Mouse (Mus musculus) MEL (cell line): ENCODE data around the gene Scn4a. TPM values are rescaled to one million over a fixed set of nuclear protein-coding genes. Genes with fewer than 3 reads are reported as not detected.
A peak's percentile ranks its signal among the peaks of the same experiment; 100 is the strongest.

Experiments
- DNase-seq: peaks from one replicate; pipeline ENCODE4 v3.0.0; 2011; ENCODE audit warnings: low read depth, low spot score
- H3K27ac ChIP-seq: 2 replicates; pipeline ENCODE4 v1.5.1; 2012; ENCODE audit warnings: low read depth, mild to moderate bottlenecking, control low read depth, low read length, moderate library complexity; ENCODE audit not compliant: control insufficient read depth
- H3K27me3 ChIP-seq, 2 experiments: fragments of 150-350 bp in 1 of 2; sonication (generic) in 1 of 2; 2 replicates each; pipeline ENCODE4 v1.6.1; 2012; ENCODE audit warnings: low read length in 2 of 2, mild to moderate bottlenecking in 2 of 2, improper control_type of control experiment in 1 of 2, moderate library complexity in 1 of 2; ENCODE audit not compliant: insufficient read depth in 2 of 2, control insufficient read depth in 1 of 2
- H3K36me3 ChIP-seq, 2 experiments: 2 replicates each; pipeline ENCODE4 v1.6.1; 2012 to 2014; ENCODE audit warnings: low read length in 2 of 2, improper control_type of control experiment in 1 of 2, inconsistent platforms in 1 of 2, mild to moderate bottlenecking in 1 of 2; ENCODE audit not compliant: insufficient read depth in 2 of 2, control insufficient read depth in 1 of 2
- H3K4me1 ChIP-seq, 2 experiments: fragments of 150-350 bp in 1 of 2; sonication (generic) in 1 of 2; 2 replicates each; pipeline ENCODE4 v1.6.1; 2012; ENCODE audit warnings: low read length in 2 of 2, improper control_type of control experiment in 1 of 2, mild to moderate bottlenecking in 1 of 2; ENCODE audit not compliant: insufficient read depth in 2 of 2, control insufficient read depth in 1 of 2
- H3K4me3 ChIP-seq, 2 experiments: fragments of 150-350 bp in 1 of 2; sonication (generic) in 1 of 2; 2 replicates each; pipeline ENCODE4 v1.5.1; 2012; ENCODE audit warnings: low read depth in 2 of 2, low read length in 2 of 2, mild to moderate bottlenecking in 2 of 2, moderate library complexity in 2 of 2, control low read depth in 1 of 2, improper control_type of control experiment in 1 of 2; ENCODE audit not compliant: control insufficient read depth in 1 of 2, insufficient read depth in 1 of 2
- H3K79me2 ChIP-seq: 2 replicates; pipeline ENCODE4 v1.6.1; 2012; ENCODE audit warnings: mild to moderate bottlenecking, low read length, moderate library complexity; ENCODE audit not compliant: control insufficient read depth, poor library complexity, insufficient read depth
- H3K9ac ChIP-seq: 2 replicates; pipeline ENCODE4 v1.6.1; 2012; ENCODE audit warnings: low read depth, mild to moderate bottlenecking, control low read depth, low read length, moderate library complexity; ENCODE audit not compliant: control insufficient read depth, poor library complexity, severe bottlenecking
- H3K9me3 ChIP-seq: fragments of 150-350 bp; sonication (generic); replicated peaks from 2 replicates; pipeline ENCODE4 v1.6.1; 2012; ENCODE audit warnings: mild to moderate bottlenecking, low read length, improper control_type of control experiment, moderate library complexity; ENCODE audit not compliant: insufficient read depth
- BHLHE40 ChIP-seq: IDR thresholded peaks from 2 replicates; pipeline ENCODE4 v1.6.1; 2012; ENCODE audit warnings: low read depth, mild to moderate bottlenecking, inconsistent platforms, low read length, improper control_type of control experiment, borderline replicate concordance
- CTCF ChIP-seq, 3 experiments: IDR thresholded peaks in 2 of 3; conservative IDR thresholded peaks in 1 of 3; 2 replicates each; pipeline ENCODE4 v1.5.1; 2011 to 2012; ENCODE audit warnings: low read length in 3 of 3, low read depth in 2 of 3, mild to moderate bottlenecking in 2 of 3, improper control_type of control experiment in 1 of 3, inconsistent platforms in 1 of 3, mixed read lengths in 1 of 3, moderate library complexity in 1 of 3; ENCODE audit not compliant: control insufficient read depth in 1 of 3, insufficient read depth in 1 of 3, poor library complexity in 1 of 3, severe bottlenecking in 1 of 3
- E2F4 ChIP-seq: IDR thresholded peaks from 2 replicates; pipeline ENCODE4 v1.6.1; 2011; ENCODE audit warnings: low read depth, low read length, improper control_type of control experiment, borderline replicate concordance
- ELF1 ChIP-seq: IDR thresholded peaks from 2 replicates; pipeline ENCODE4 v1.6.1; 2014; ENCODE audit warnings: low read depth, mild to moderate bottlenecking, inconsistent platforms, low read length, improper control_type of control experiment, moderate library complexity
- ETS1 ChIP-seq: IDR thresholded peaks from 2 replicates; pipeline ENCODE4 v1.6.1; 2012; ENCODE audit warnings: low read depth, mild to moderate bottlenecking, inconsistent platforms, low read length, improper control_type of control experiment, moderate library complexity
- GABPA ChIP-seq: IDR thresholded peaks from 2 replicates; pipeline ENCODE4 v1.6.1; 2012; ENCODE audit warnings: low read depth, mild to moderate bottlenecking, inconsistent platforms, low read length, improper control_type of control experiment, moderate library complexity
- JUND ChIP-seq: IDR thresholded peaks from 2 replicates; pipeline ENCODE4 v1.6.1; 2011; ENCODE audit warnings: low read depth, mild to moderate bottlenecking, improper control_type of control experiment, low read length
- MAFK ChIP-seq: IDR thresholded peaks from 2 replicates; pipeline ENCODE4 v1.6.1; 2011; ENCODE audit warnings: low read depth, mild to moderate bottlenecking, low read length, improper control_type of control experiment, borderline replicate concordance
- MAZ ChIP-seq: IDR thresholded peaks from 2 replicates; pipeline ENCODE4 v1.6.1; 2012; ENCODE audit warnings: low read depth, mild to moderate bottlenecking, inconsistent platforms, low read length, improper control_type of control experiment
- MXI1 ChIP-seq: IDR thresholded peaks from 2 replicates; pipeline ENCODE4 v1.6.1; 2011; ENCODE audit warnings: mild to moderate bottlenecking, low read depth, low read length, improper control_type of control experiment
- NRF1 ChIP-seq: IDR thresholded peaks from 2 replicates; pipeline ENCODE4 v1.6.1; 2014; ENCODE audit warnings: low read depth, mild to moderate bottlenecking, inconsistent platforms, low read length, improper control_type of control experiment, moderate library complexity; ENCODE audit not compliant: poor library complexity, insufficient read depth, severe bottlenecking
- POLR2AphosphoS2 ChIP-seq: IDR thresholded peaks from 2 replicates; pipeline ENCODE4 v1.6.1; 2011; ENCODE audit warnings: low read length, improper control_type of control experiment
- RAD21 ChIP-seq: IDR thresholded peaks from 2 replicates; pipeline ENCODE4 v1.6.1; 2011; ENCODE audit warnings: mild to moderate bottlenecking, low read depth, low read length, improper control_type of control experiment
- RCOR1 ChIP-seq: IDR thresholded peaks from 2 replicates; pipeline ENCODE4 v1.6.1; 2012; ENCODE audit warnings: low read depth, mild to moderate bottlenecking, inconsistent platforms, low read length, improper control_type of control experiment
- SMC3 ChIP-seq: IDR thresholded peaks from 2 replicates; pipeline ENCODE4 v1.6.1; 2011; ENCODE audit warnings: low read depth, low read length, improper control_type of control experiment
- TAL1 ChIP-seq: IDR thresholded peaks from 2 replicates; pipeline ENCODE4 v1.6.1; 2012; ENCODE audit warnings: mild to moderate bottlenecking, inconsistent platforms, low read length, moderate library complexity, mixed read lengths
- TBP ChIP-seq: IDR thresholded peaks from 2 replicates; pipeline ENCODE4 v1.8.0; 2011; ENCODE audit warnings: low read depth, low read length, improper control_type of control experiment
- TCF12 ChIP-seq: IDR thresholded peaks from 2 replicates; pipeline ENCODE4 v1.6.1; 2014; ENCODE audit warnings: low read depth, mild to moderate bottlenecking, inconsistent platforms, low read length, improper control_type of control experiment, moderate library complexity
- USF2 ChIP-seq, 2 experiments: IDR thresholded peaks; 2 replicates each; pipeline ENCODE4 v1.6.1; 2011 to 2012; ENCODE audit warnings: improper control_type of control experiment in 2 of 2, low read length in 2 of 2, borderline replicate concordance in 1 of 2, inconsistent platforms in 1 of 2, low read depth in 1 of 2, mild to moderate bottlenecking in 1 of 2; ENCODE audit not compliant: insufficient read depth in 1 of 2
- ZKSCAN1 ChIP-seq: IDR thresholded peaks from 2 replicates; pipeline ENCODE4 v1.6.1; 2012; ENCODE audit warnings: low read depth, mild to moderate bottlenecking, inconsistent platforms, low read length, improper control_type of control experiment, moderate library complexity
- ZMIZ1 ChIP-seq: IDR thresholded peaks from 2 replicates; pipeline ENCODE4 v1.6.1; 2012; ENCODE audit warnings: low read depth, mild to moderate bottlenecking, inconsistent platforms, low read length, improper control_type of control experiment, moderate library complexity
- ZNF384 ChIP-seq: IDR thresholded peaks from 2 replicates; pipeline ENCODE4 v1.6.1; 2012; ENCODE audit warnings: low read depth, mild to moderate bottlenecking, inconsistent platforms, low read length, improper control_type of control experiment
- polyA plus RNA-seq, 2 experiments: library from polyadenylated mRNA; stranded (reverse) in 1 of 2; unstranded in 1 of 2; fragments of >175 nt in 1 of 2; fragments of >200 nt in 1 of 2; gene quantifications; 2 replicates each; pipeline versions ENCODE4 v1.2.1 to v1.2.4; 2012; ENCODE audit warnings: low replicate concordance in 2 of 2, low read depth in 1 of 2; ENCODE audit not compliant: insufficient read length in 2 of 2, insufficient read depth in 1 of 2, missing spikeins in 1 of 2
- total RNA-seq: library from RNA; depleted of rRNA; stranded (reverse); fragments of 300-350 nt; gene quantifications from 2 replicates; pipeline ENCODE4 v1.2.3, GENCODE M21; 2012

Scn4a gene
- total and polyA plus RNA-seq, 3 experiments: 0.04 to 0.15 TPM; not detected in 1

GRCm38 (mm10) chr11:106290376-106290775 is 62.7 kb downstream of the Scn4a start:
- Histone ChIP-seq H3K36me3 (no peaks in the 10 kb centered on the region), H3K79me2 (no peaks in the 10 kb centered on the region), H3K4me3 (no peak overlapping the region), H3K4me1 (no peaks in the 10 kb centered on the region), H3K9me3 (no peaks in the 10 kb centered on the region), H3K9ac (no peak overlapping the region), H3K27ac (no peak overlapping the region), H3K27me3 (no peaks in the 10 kb centered on the region)
- DNase-seq: no peak
- no peak for TF ChIP-seq NRF1
- TF ChIP-seq MXI1: no peak
- no peak for TF ChIP-seq MAFK
- no peak for TF ChIP-seq ZMIZ1
- no peak for TF ChIP-seq POLR2AphosphoS2
- TF ChIP-seq E2F4: no peak
- no peak for TF ChIP-seq BHLHE40
- no peak for TF ChIP-seq ETS1
- no peak for TF ChIP-seq TCF12
- TF ChIP-seq ZNF384: no peak
- no peak for TF ChIP-seq ZKSCAN1
- no peak for TF ChIP-seq TBP
- TF ChIP-seq USF2 (IDR thresholded peaks at IDR 0.05; ENCODE audit: borderline replicate concordance in 1 of 2, insufficient read depth in 1 of 2, low read depth in 1 of 2, low read length in 2 of 2): no peak
- TF ChIP-seq RCOR1: no peak
- no peak for TF ChIP-seq MAZ

- Histone ChIP-seq H3K27ac (no peak overlapping the region), H3K4me3 (no peak overlapping the region), H3K36me3 (no peaks in the 10 kb centered on the region), H3K4me1 (no peaks in the 10 kb centered on the region), H3K9ac (no peak overlapping the region), H3K79me2 (no peaks in the 10 kb centered on the region), H3K9me3 (no peaks in the 10 kb centered on the region), H3K27me3 (no peaks in the 10 kb centered on the region)
- TF ChIP-seq SMC3: peak; percentile 29
- peak; percentile 2; the same call in 1 of the 2 replicates for TF ChIP-seq RAD21
- no peak for TF ChIP-seq TAL1
- TF ChIP-seq ELF1: no peak
- no peak for TF ChIP-seq GABPA
- TF ChIP-seq JUND: no peak
- peak in 2 of 3 experiments; percentile 12 to 44; a peak in 3 of 6 replicates for TF ChIP-seq CTCF (IDR thresholded peaks at IDR 0.05 in 2 of 3, conservative IDR thresholded peaks at IDR 0.05 in 1 of 3; ENCODE audit: control insufficient read depth in 1 of 3, insufficient read depth in 1 of 3, low read depth in 2 of 3, low read length in 3 of 3, poor library complexity in 1 of 3, severe bottlenecking in 1 of 3)
- DNase-seq: no peak
Observed at GRCm38 (mm10) chr11:106289369-106289768, 63.7 kb downstream of the Scn4a start.
